Mouse (Mus musculus) neural tube, embryonic 10.5 days (tissue): ENCODE measurements around the gene Olfr1282.
"Not testable (repeated sequence)": the region's sequence is repeated elsewhere in the genome, so short reads cannot be mapped to it uniquely, and the experiment has no call there.

Experiments used
- DNase-seq: peaks from one replicate; pipeline ENCODE4 v3.0.0-alpha.2; 2017; ENCODE audit warnings: low spot score; ENCODE audit errors: extremely low spot score

Gene Olfr1282

DNA sequence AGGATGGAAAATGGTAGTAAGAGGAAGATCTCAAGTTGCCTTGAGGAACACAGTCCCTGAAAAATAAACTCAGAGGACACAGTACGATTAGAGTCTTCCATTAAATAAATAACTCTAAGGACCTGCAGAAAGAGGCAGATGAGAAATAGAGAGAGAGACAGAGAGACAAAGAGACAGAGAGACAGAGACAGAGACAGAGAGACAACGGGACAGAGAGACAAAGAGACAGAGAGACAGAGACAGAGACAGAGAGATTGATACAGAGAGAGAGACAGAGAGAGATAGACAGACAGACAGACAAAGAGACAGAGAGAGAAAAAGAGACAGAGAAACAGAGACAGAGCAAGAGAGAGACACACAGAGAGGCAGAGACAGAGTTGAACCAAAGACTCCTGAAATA lies at the start of gene Olfr1282:
Gene Olfr1282, minus strand, starts transcription at position 101 of the 400 bp plus-strand sequence.
- no peak for DNase-seq

DNA sequence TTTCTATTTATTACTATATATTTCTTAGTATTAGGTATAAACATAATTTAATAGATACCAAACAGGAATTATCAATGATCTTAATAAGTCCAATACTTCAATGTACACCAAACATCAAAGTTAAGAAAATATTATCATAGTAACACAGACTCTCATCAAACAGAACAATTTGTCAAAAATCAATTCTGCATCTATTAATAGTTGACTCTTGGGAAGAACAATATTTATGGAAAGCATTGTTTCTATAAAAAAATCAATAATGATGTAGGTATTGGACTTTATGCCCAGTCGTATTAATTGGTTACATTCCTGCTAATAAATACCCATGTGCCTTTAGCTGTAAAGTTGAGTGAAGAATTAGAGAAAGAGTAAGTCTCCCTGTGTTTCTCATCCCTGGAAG lies 39.3 kb upstream of the Olfr1282 start, which contains the start of gene Olfr1284:
Gene Olfr1284, plus strand, starts transcription at position 301 of the 400 bp plus-strand sequence.
- no peak for DNase-seq

DNA sequence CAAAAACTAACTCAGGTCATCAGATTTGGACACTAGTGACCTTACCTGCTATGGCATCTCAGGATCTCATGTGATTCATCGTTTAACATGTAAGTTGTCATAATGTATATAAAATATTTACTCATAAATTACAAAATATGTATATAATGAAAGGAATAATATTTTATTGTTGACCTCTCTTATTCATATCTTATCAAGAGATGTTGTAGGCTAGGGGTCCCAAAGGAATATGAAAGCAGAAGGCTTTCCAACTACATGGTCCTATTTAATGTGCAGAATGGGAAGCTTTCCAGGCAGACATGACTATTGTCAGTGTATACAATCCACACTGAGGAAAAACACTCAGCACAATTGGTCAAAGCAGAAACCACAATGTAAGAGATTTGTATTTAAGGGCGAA lies 30.6 kb upstream of the Olfr1282 start, which contains the start of gene Olfr1283:
Gene Olfr1283, plus strand, starts transcription at position 301 of the 400 bp plus-strand sequence.
- DNase-seq, result no peak

DNA sequence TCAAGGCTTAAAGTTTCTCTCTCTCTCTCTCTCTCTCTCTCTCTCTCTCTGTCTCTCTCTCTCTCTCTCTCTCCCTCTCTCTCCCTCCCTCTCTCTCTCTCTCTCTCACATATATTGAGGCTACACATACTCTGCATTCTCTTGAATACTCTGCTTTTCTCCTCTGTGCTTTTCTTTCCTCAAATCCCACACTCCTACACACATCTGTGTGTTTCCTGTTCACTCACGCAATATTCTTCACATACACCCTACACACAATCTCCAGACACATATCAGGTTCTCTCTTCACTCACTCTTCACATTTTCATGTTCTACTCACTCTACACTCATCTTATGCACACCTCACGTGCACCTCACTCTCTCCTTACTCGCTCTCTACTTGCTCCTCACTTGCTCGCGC lies 2.2 kb downstream of the Olfr1282 start:
- DNase-seq, result not testable (repeated sequence)

DNA sequence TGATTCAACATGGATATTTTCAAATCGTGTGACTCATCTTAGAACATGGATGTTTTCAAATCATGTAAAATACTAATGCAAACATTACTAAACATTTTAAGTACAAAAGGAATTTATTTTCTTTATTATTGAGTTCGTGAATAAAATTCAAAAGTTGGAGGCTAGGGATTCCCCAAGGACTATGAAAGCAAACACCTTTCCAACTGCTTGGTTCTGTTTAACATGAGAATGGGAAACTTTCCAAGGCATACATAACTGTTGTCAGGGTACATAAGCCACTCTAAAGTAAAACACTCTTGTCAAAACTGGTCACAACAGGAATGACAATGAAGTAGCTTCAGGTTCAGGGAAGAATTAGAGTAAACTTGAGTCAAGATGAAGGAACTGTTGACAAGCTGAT lies 9.7 kb downstream of the Olfr1282 start, which contains the start of gene Olfr1281:
Gene Olfr1281, plus strand, starts transcription at position 301 of the 400 bp plus-strand sequence.
- no peak for DNase-seq

DNA sequence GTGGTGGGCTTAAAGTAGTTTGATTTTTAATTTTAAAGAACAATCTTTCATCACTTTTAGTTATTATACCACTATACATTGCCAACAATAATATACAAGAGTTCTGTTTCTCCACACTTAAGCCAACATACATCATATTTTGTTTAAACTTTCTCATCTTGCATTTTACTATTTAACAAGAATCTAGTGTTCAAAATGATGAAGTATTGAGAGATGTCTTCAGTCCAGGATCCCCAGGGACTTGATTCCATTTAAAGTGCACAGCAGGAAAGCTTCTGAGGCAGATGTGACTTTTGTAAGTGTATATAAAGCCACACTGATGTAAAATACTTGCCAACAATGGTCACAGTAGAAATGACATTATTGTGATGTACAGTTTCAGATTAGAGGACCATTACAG lies 22.2 kb downstream of the Olfr1282 start, which contains the start of gene Olfr1280:
Gene Olfr1280, plus strand, starts transcription at position 301 of the 400 bp plus-strand sequence.
- DNase-seq, result no peak

DNA sequence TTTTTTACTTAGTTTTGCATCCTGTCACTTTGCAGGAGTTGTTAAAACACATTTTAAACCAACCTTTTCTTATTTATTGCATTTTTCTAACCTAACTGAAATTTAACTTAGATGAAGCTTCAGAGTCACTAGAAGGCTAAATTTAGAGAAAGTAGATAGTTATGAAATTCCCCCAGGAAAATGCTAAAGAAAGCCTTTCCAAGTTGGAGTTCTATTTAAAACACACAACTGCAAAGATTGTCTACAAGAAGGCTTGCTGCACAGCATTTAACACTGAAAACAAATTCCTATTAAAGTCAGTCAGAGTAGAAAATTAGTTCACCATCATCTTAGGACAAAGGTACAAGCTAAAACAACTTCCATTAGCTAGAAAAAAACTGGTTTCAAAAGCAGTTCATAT lies 35.5 kb downstream of the Olfr1282 start, which contains the start of gene Olfr1279:
Gene Olfr1279, plus strand, starts transcription at position 262 of the 400 bp plus-strand sequence.
- DNase-seq, result no peak

DNA sequence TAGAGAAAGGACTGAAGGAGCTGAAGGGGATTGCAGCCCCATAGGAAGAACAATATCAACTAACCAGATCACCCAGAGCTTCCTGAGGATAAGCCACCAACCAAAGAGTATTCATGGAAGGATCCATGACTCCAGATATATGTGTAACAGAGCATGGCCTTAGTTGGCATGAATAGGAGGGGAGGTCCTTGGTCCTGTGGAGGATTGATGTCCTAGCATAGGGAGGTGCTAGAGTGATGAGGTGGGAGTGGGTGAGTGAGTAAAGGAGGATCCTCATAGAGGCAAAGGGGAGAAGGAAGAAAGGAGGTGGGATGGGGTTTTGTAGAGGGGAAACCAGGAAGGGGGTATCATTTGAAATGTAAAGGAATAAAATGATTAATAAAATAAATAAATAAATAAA lies 37.3 kb downstream of the Olfr1282 start:
- DNase-seq, result no peak

DNA sequence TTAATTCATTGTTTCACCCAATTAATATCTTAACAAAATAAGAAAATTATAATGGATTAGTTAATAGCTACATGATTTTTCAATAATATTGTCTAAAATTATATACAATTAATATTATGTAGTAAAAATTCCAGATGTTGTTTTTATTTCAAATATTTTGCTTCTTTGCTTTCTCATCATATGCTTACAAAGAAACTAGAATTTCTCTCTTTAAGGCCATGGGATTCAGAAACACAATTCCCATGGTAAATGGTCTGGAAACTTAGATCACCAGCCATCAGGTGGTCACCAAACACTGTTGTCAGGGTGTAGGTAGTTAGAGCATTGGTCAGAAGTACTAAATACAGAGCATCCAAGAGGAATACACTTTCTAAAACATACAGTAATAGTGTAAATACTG lies 46.0 kb downstream of the Olfr1282 start, which contains the start of gene Olfr1278:
Gene Olfr1278, plus strand, starts transcription at position 301 of the 400 bp plus-strand sequence.
- DNase-seq, result no peak
